Mouse (Mus musculus): Measurements from ENCODE around the gene Ms4a4c.

DNA sequence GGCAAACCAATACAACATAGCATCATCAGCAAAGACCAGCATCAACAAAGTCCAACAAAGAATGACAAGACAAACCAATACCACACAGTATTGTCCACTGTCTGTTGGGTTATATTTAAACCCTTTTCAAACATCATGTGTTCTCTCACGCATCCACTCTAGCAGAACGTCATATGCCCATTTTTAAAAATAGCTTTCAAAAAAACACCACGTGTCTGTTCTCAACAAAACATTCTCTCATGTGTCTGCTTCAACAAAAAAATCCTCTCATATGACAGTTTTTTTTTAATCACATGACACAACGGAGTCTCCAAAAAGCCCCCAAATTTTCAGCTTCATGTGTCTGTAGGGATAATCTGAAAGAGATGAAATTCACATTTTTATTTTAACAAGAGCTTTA lies 16.9 kb upstream of the Ms4a4c start:
- TF ChIP-seq USF1 (IDR thresholded peaks at IDR 0.05; ENCODE audit: low read depth) (no peak), TCF12 (IDR thresholded peaks at IDR 0.05; ENCODE audit: insufficient read depth, poor library complexity, severe bottlenecking) (no peak), POLR2A (IDR thresholded peaks at IDR 0.05; ENCODE audit: insufficient read length, low read depth) (no peak), MYOG (IDR thresholded peaks at IDR 0.05; ENCODE audit: control insufficient read depth in 1 of 3, insufficient read depth in 1 of 3, insufficient read length in 2 of 3, low read depth in 2 of 3) (no peak), POLR2AphosphoS2 (IDR thresholded peaks at IDR 0.05; ENCODE audit: insufficient read length, low read depth) (no peak), MAX (IDR thresholded peaks at IDR 0.05; ENCODE audit: low read depth) (no peak), E2F4 (IDR thresholded peaks at IDR 0.05; ENCODE audit: insufficient read depth) (no peak), MYOD1 (IDR thresholded peaks at IDR 0.05; ENCODE audit: control insufficient read depth in 1 of 3, insufficient read length in 2 of 3, low read depth in 2 of 3) (no peak), CEBPB (IDR thresholded peaks at IDR 0.05; ENCODE audit: insufficient read depth, poor library complexity, severe bottlenecking) (no peak), REST (IDR thresholded peaks at IDR 0.05; ENCODE audit: insufficient read depth, insufficient read length) (no peak), SRF (IDR thresholded peaks at IDR 0.05; ENCODE audit: control insufficient read depth, insufficient read length, low read depth) (no peak)
